Mouse (Mus musculus) heart, postnatal 14 days (tissue): ENCODE measurements at regions not wholly inside any gene's neighbourhood (a gene's known extent, or its start where the extent isn't known, plus 50 kb on each side); places are given as distances from the start of the nearest gene placed in this dataset.

Experiments
- DNase-seq, 2 experiments: peaks; one replicate each; pipeline ENCODE4 v3.0.0; 2021 to 2022
- intact Hi-C: fragments of 180-260 bp; cut with DNase I; formaldehyde crosslinking; loops from one replicate; pipeline ENCODE4 v1.15.1; 2025

GRCm38 (mm10) chr7:111352176-111352575, 269.3 kb upstream of the Eif4g2 start:
- DNase-seq: peak in 1 of 2 experiments; percentile 15
- intact Hi-C loops: no loop called here

DNA sequence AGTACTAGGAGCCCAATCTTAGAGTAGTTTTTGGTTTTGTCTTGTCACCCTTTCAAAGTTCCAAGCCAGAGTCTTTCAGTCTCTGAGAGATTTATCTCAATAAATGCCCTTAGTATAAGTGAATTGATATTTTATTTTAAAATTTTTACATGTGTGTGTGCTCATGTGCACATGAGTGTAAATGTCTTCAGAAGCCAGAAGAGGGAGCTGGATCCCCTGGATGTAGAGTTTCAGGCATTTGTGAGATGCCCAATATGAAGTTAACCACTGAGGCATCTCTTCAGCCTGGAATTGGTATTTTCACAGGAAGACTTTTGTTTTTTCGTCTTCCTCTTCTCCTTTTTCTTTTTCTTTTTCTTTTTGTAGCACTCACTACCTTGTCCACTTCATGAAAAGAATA, 262.3 kb upstream of the Eif4g2 start:
- intact Hi-C loops: loop anchor here (10.0 kb wide), 1 partner anchor 630 kb away; no protein-coding TSS in a partner anchor
- DNase-seq: no peak

GRCm38 (mm10) chr7:111337053-111337452, 254.2 kb upstream of the Eif4g2 start:
- no peak for DNase-seq
- intact Hi-C loops: no loop called here

DNA sequence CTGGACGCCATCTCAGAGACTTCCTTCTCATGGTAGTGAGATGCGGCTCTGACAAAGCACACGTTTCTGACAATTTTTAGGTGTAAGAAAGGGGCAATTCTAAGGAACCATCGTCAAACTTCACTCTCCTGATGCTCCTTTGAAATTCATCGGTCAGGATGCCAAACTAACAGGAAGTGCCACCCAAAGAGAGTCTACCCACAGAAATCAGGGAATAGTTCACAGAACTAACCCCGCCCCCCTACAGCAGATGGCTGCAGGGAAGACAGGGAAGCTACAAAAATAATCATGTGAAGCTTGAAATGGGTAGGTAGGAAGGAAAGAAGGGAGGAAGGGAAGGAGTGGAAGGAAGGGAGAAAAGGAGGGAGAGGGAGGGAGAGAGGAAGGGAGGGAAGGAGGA, 240.1 kb upstream of the Eif4g2 start:
- DNase-seq: no peak
- intact Hi-C loops: no loop called here

GRCm38 (mm10) chr7:111319917-111320316, 237.1 kb upstream of the Eif4g2 start:
- no peak for DNase-seq
- intact Hi-C loops: no loop called here

GRCm38 (mm10) chr7:111316479-111316990, 233.7 kb upstream of the Eif4g2 start:
- no peak for DNase-seq
- intact Hi-C loops: no loop called here

- intact Hi-C loops: no loop called here
Observed at GRCm38 (mm10) chr7:111313921-111314320, 231.1 kb upstream of the Eif4g2 start.

GRCm38 (mm10) chr7:111305196-111305595, 222.4 kb upstream of the Eif4g2 start:
- intact Hi-C loops: no loop called here
- DNase-seq: no peak

More at GRCm38 (mm10) chr7:111313921-111314320, 231.1 kb upstream of the Eif4g2 start:
- no peak for DNase-seq

DNA sequence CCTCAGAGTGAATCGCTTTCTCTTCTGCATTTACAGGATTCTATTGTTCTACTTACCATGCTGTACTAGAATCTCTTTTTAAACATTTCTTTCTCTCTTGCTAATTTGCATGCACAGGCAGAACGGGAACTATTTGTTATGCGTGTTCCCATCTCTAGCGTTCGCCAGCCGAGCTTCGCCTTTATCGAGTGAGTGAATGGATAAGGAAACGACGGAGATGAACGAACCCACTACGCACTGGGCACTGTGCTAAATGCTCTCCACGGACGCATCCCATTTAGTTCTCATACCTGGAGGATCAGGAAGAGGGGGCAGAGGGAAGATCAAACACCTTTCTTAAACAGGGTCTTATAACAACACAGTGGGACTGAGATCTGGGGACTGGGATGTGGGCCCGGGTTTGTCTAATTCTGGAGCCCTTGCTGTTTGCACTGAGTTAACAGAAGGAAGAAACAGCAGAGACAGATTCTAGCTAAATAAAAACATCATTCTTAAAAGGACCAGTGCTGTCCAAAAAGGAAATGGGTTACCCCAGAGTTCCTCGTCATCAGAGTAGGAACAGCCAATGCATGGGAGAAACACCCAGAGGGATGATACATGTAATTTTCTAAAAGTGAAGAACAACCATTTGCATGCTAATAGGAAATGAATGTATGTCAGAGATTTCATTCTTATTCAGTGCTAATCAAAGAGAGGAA, 219.1 kb upstream of the Eif4g2 start:
- no peak for DNase-seq
- intact Hi-C loops: no loop called here

GRCm38 (mm10) chr7:111297174-111297902, 214.5 kb upstream of the Eif4g2 start:
- no peak for DNase-seq
- intact Hi-C loops: no loop called here

DNA sequence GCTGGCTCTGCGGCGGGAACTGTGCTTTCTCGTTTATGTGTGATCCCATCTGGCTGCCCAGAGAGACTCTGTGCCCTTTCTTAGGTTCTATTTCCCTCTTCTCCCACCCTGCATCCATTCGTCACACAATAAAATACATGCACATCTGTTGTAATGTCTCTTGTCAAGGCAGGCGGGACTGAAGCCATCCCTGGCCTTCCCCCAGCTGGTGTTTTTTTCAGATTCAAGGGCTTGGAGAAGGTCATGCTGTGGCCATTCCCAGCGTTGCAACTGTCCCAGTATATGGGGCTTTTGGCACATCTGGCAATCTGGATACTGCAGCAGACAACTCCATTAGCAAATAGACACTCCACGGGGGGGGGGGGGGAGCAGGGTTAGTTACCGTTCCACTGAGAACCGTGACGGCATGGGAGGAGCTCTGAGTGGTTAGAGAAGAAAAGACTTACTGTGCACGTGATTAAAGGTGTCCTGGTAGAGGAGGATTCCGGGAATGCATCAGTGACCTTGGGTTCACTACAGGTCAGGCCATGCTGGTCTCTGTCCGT, 200.7 kb upstream of the Eif4g2 start:
- DNase-seq: no peak
- intact Hi-C loops: no loop called here

- DNase-seq: no peak
- intact Hi-C loops: no loop called here
Observed at GRCm38 (mm10) chr7:111282314-111282713, 199.5 kb upstream of the Eif4g2 start.

GRCm38 (mm10) chr7:111277703-111278102, 194.9 kb upstream of the Eif4g2 start:
- intact Hi-C loops: no loop called here
- no peak for DNase-seq

GRCm38 (mm10) chr7:111273839-111274238, 191.0 kb upstream of the Eif4g2 start:
- intact Hi-C loops: no loop called here
- no peak for DNase-seq

DNA sequence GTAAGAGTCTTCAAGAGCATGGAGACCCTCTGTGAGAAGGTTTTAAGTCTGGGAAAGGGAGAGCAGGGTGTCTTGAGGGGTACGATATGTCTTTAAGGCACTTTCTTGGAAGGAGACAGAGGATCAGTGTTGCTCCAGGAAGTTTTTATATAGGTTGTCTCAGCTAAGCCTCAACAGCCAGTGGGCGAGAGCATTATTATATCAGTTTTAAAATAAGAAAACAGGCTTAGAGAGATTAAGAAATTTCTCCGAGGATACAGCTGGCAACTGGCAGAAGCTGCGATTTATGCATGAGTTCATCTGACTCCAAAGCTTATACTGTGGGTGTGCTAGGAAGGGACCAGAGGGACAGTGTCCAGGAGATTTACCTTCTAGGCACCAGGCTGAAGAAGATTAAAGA, 188.0 kb upstream of the Eif4g2 start:
- intact Hi-C loops: no loop called here
- DNase-seq: no peak

- intact Hi-C loops: no loop called here
- DNase-seq: no peak
Observed at GRCm38 (mm10) chr7:111268197-111268596, 185.4 kb upstream of the Eif4g2 start.

DNA sequence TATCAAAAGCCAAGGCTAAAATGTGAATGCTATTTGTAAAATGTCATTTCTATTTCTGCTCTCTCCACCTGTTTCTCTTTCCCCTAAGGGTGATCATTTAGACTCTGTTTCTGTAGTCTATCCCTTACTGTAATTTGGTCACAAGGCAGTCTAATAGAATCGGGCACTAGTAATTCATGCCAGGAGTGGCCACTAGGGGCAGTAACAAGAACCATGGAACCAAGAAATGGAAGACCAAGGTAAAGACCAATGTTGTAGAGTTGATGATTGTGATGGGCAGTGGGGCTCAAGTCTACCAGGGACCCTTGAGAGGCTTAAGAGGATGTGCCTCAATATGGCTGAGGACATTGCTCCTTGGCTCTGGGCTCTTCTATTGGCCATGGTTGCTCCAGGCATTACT, 180.5 kb upstream of the Eif4g2 start:
- intact Hi-C loops: no loop called here
- no peak for DNase-seq

- intact Hi-C loops: loop anchor here (10.0 kb wide), 1 partner anchor 605 kb away; no protein-coding TSS in a partner anchor
- DNase-seq: no peak
Observed at GRCm38 (mm10) chr7:111259630-111260574, 177.1 kb upstream of the Eif4g2 start.

DNA sequence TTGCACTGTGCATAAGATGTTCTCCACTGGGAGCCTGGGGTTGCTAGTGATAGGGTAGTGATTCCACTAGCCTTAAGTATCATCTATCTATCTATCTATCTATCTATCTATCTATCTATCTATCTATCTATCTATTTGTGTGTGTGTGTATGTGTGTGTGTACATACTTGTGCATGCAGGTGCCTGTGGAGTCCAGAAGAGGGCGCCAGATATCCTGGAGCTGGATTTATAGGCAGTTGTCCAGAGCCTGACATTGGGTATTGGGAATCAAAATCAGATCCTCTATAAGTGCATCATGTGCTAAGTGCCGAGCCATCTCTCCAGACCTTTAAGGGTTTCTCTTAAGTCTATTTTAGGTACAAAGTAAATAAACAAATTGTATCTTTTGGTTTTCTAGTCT, 175.0 kb upstream of the Eif4g2 start:
- intact Hi-C loops: loop anchor here (10.0 kb wide), 1 partner anchor 607 kb away; no protein-coding TSS in a partner anchor
- no peak for DNase-seq

DNA sequence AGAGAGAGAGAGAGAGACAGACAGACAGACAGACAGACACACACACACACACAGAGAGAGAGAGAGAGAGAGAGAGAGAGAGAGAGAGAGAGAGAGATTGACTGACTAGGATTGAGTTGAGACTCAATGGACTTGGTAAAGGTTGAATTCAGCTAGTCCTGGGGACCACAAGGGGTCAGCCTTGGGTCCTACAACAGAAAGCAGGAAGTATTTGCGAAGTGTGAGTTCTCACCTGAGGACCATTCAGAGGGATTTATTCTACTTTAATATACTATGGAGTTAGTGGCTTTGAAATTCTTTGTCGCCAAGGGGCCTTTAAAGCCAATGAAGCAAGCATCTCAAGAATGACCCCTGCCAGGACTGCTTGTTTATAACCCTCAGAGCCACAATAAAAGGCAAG, 173.4 kb upstream of the Eif4g2 start:
- intact Hi-C loops: loop anchor here (10.0 kb wide), 1 partner anchor 609 kb away; no protein-coding TSS in a partner anchor

More for the DNA sequence above, 173.4 kb upstream of the Eif4g2 start:
- DNase-seq: no peak
